Mouse (Mus musculus) lung, postnatal 0 days (tissue): Measurements from ENCODE around the gene Arfgap3. TPM values are rescaled to one million over a fixed set of nuclear protein-coding genes. Genes with fewer than 3 reads are reported as not detected.

Experiments
- ATAC-seq: fragments of 200-750 bp; cut with Nextera tagmentation; 2 replicates; pipeline ENCODE4 v1.8.0; 2017; ENCODE audit warnings: moderate library complexity
- DNase-seq: peaks from one replicate; pipeline ENCODE4 v3.0.0-alpha.2; 2016; ENCODE audit warnings: low spot score
- H3K27ac ChIP-seq: fragments of 300-500 bp; sonication (generic); 2 replicates; pipeline ENCODE4 v1.5.1; 2014; ENCODE audit warnings: antibody characterized with exemption, mild to moderate bottlenecking, low read length, mixed read lengths
- H3K27me3 ChIP-seq: fragments of 300-500 bp; sonication (generic); replicated peaks from 2 replicates; pipeline ENCODE4 v1.6.1; 2014; ENCODE audit warnings: low read length, mixed read lengths; ENCODE audit not compliant: insufficient read depth
- H3K36me3 ChIP-seq: fragments of 300-500 bp; sonication (generic); 2 replicates; pipeline ENCODE4 v1.6.1; 2014; ENCODE audit warnings: low read length, mixed read lengths; ENCODE audit not compliant: insufficient read depth
- H3K4me1 ChIP-seq: fragments of 300-500 bp; sonication (generic); 2 replicates; pipeline ENCODE4 v1.6.1; 2014; ENCODE audit warnings: antibody characterized with exemption, low read depth, low read length, mixed read lengths; ENCODE audit not compliant: insufficient read depth
- H3K4me2 ChIP-seq: fragments of 300-500 bp; sonication (generic); replicated peaks from 2 replicates; pipeline ENCODE4 v1.6.1; 2014; ENCODE audit warnings: low read depth, mild to moderate bottlenecking, low read length, moderate library complexity, mixed read lengths
- H3K4me3 ChIP-seq: fragments of 300-500 bp; sonication (generic); 2 replicates; pipeline ENCODE4 v1.5.1; 2014; ENCODE audit warnings: low read depth, low read length
- H3K9ac ChIP-seq: fragments of 300-500 bp; sonication (generic); replicated peaks from 2 replicates; pipeline ENCODE4 v1.6.1; 2014; ENCODE audit warnings: low read depth, mild to moderate bottlenecking
- H3K9me3 ChIP-seq: fragments of 300-500 bp; sonication (generic); 2 replicates; pipeline ENCODE4 v1.6.1; 2016; ENCODE audit warnings: low read length, mixed read lengths
- CTCF ChIP-seq: IDR thresholded peaks from 2 replicates; pipeline ENCODE4 v1.5.1; 2016; ENCODE audit warnings: antibody characterized with exemption, mild to moderate bottlenecking
- EP300 ChIP-seq: IDR thresholded peaks from 2 replicates; pipeline ENCODE4 v1.6.1; 2016; ENCODE audit warnings: antibody characterized with exemption, mild to moderate bottlenecking, control low read depth
- WGBS: fragments of 180-500 bp; shearing (Covaris S2); extraction: QIAGEN DNeasy Blood & Tissue Kit; methylation state at CpG from one replicate; pipeline ENCODE4 v1.1.7; 2014; 5-methylcytosine and 5-hydroxymethylcytosine counted together
- polyA plus RNA-seq: library from polyadenylated mRNA; unstranded; fragments of >200 nt; fragmentation: Nextera tagmentation; extraction: Ambion mirVana; gene quantifications from 2 replicates; pipeline ENCODE4 v1.2.1, GENCODE M21; 2015

Gene Arfgap3
- polyA plus RNA-seq, 1 experiment from 2014 or later, result 44.2 TPM

DNA sequence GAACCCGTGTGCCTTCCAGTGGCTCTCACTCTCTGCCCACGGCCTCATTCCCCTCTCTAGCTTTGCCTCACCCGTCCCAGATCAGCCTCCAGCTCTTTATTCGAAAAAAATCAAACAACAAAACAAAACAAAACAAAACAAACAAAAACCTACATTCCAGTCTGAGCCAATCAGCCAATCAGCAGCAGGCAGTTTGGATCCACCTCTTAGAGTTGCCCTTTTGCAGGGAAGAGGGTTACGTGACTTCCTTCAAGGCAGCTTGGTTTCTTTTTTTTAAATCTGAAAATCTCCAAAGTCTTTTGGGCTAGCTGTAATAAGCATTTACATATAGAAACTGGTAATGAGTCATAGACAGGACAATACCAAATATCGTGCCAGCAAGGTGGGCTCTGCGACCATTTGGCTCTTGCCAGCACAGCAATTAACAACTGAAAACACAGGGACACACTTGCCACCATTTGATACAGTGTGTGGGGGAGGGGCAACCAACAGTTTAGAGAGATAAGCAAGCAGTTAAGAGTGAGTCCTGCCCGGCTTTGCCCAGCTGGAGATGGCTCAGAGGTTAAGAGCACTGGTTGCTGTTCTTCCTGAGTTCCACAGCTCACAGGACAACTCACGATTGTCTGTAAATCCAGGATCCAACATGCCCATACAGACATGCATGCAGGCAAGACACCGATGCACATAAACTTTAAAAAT, 95.5 kb downstream of the Arfgap3 start:
- peak; percentile 32 for DNase-seq

DNA sequence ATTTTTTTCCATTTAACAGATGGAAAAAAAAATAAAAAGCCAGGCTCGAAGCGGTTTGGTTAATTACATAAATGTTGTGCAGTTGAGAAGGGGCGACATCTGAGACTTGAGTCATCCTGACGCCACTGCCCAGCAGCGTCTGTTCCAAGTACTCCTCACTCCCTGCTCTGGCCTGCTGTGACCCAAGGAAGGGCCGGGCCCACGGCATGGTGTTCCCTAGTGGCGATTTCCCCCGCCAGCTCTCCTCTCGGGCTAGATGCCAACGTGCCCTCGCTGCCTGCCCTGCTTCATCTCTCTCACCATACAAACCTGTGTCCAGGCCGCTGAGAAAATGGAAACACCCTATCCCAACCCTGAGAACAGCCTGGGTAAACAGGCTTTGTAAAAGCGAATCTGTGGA, 98.0 kb downstream of the Arfgap3 start:
- TF ChIP-seq CTCF (no peak), EP300 (no peak)
- Histone ChIP-seq H3K9ac (no peak overlapping the region), H3K36me3 (no peaks in the 10 kb centered on the region), H3K27me3 (0 out of 2 replicates have a peak, but pooled peaks cover 6% of the 10 kb centered on the region), H3K4me2 (peak overlapping the region; percentile 81; the same call in 1 of the 2 replicates), H3K4me1 (no peaks in the 10 kb centered on the region), H3K9me3 (no peaks in the 10 kb centered on the region), H3K4me3 (no peak overlapping the region), H3K27ac (no peak overlapping the region)
- ATAC-seq (peak; percentile 60), DNase-seq (peak; percentile 35)
- 52% methylated on average over 14 of the region's 14 CpGs for WGBS

More for the DNA sequence above, 95.5 kb downstream of the Arfgap3 start:
- ATAC-seq, result no peak
- Histone ChIP-seq H3K9me3 (no peaks in the 10 kb centered on the region), H3K27ac (no peak overlapping the region), H3K9ac (no peak overlapping the region), H3K4me1 (no peaks in the 10 kb centered on the region), H3K4me3 (no peak overlapping the region), H3K4me2 (no peak overlapping the region), H3K36me3 (no peaks in the 10 kb centered on the region), H3K27me3 (0 out of 2 replicates have a peak, but pooled peaks cover 6% of the 10 kb centered on the region)
- WGBS, result 50% methylated on average over 10 of the region's 10 CpGs
- TF ChIP-seq EP300, result no peak
- TF ChIP-seq CTCF, result no peak

DNA sequence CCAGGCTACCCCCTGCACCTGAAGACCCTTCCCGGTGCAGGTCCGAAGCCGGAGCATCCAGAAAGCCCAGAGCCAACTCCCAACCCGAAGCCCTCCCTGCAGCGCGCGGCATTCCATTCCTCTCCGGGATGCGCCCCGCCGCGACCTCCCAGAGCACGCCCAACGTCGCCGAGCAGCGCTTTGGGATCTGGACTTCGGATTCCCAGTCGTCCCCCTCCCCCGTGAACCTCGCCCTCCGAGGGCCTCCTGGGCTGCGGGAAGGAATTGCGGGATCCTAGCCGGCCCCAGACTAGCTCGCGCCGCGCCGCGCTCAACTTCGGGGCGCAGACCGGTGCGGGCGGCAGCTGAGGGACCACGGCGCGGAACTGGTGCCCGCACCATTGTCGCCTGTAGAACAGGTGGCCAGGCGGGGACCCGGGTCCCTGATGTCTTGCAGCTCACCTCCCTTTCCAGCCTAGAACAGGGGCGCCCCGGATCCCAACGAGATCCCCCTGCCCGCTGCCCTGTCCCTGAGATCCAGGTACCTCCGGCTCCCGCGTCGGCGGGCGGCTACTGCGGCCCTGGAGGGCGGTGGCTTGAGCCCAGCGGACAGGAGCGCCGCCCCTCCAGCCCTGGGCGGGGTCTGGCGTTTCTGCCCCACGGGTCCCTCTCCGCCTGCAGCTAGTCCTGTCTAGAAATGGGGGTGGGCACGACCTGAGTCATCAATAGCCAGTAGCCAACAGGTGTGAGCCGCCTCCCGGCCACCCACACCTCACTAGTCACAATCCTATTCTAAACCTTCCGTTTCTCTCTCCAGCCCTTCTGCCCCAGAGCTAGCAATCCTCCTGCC, 98.7 kb downstream of the Arfgap3 start, which contains the start of gene A4galt:
Gene A4galt, minus strand, starts transcription at position 599 of the 829 bp plus-strand sequence.
- Histone ChIP-seq H3K4me3 (peak within 1 kb of the TSS; percentile 55), H3K27me3 (0 out of 2 replicates have a peak, but pooled peaks cover 6% of the 10 kb centered on the region), H3K9me3 (no peaks in the 10 kb centered on the region), H3K4me1 (no peaks in the 10 kb centered on the region), H3K36me3 (no peaks in the 10 kb centered on the region), H3K4me2 (peak within 1 kb of the TSS; percentile 81), H3K9ac (peak within 1 kb of the TSS; percentile 71), H3K27ac (peak within 1 kb of the TSS; percentile 32; the same call in 1 of the 2 replicates)
- ATAC-seq (peak; percentile 79), DNase-seq (peak; percentile 56)
- no peak for TF ChIP-seq EP300
- no peak for TF ChIP-seq CTCF
- 3% methylated on average over 52 of the region's 66 CpGs for WGBS

DNA sequence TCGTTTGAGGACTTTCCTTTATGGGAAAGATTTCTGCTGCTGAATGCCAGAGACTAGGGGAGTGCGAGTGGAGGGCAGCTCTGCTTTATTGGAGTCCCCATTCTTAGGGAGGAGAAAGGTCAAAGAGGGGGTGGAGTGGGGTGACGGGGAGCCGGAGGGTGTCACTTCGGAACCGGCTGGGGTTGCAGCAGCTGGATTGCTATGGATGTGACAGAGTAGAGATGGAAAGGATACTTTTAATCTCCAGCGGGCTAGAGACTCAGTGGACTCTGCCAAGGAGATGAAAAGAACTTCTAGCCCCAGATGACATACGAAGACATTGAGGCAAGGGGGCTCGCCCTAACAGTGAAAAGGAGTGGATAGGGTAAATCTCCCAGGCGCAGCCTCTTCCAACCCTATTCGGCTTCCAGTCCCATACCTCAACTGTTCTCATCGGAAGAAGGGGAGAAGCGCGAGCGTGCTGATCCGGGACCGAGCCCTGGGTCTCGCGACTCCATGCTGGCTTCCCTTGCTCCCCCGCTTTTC, 99.3 kb downstream of the Arfgap3 start:
- peak overlapping the region; percentile 71 for H3K9ac ChIP-seq
- H3K9me3 ChIP-seq, result no peaks in the 10 kb centered on the region
- no peaks in the 10 kb centered on the region for H3K36me3 ChIP-seq
- no peak for DNase-seq
- TF ChIP-seq CTCF (no peak), EP300 (no peak)
- H3K27me3 ChIP-seq, result 0 out of 2 replicates have a peak, but pooled peaks cover 6% of the 10 kb centered on the region
- WGBS, result 1% methylated on average over 20 of the region's 20 CpGs
- peak overlapping the region; percentile 55 for H3K4me3 ChIP-seq
- H3K27ac ChIP-seq, result peak overlapping the region; percentile 32; the same call in 1 of the 2 replicates
- ATAC-seq, result no peak
- peak overlapping the region; percentile 81 for H3K4me2 ChIP-seq
- H3K4me1 ChIP-seq, result no peaks in the 10 kb centered on the region

Other genes starting within 250 kb of the Arfgap3 start
- 38.2 and 40.2 TPM in 2 replicates for gene Rrp7a, start 227.4 kb downstream of the Arfgap3 start, polyA plus RNA-seq
- gene Poldip3, start 200.9 kb downstream of the Arfgap3 start, polyA plus RNA-seq, result 77.0 and 78.8 TPM in 2 replicates
- gene Cyb5r3, start 177.7 kb downstream of the Arfgap3 start, polyA plus RNA-seq, result 170 and 183 TPM in 2 replicates
- gene A4galt, start 98.5 kb downstream of the Arfgap3 start, polyA plus RNA-seq, result 15.2 and 16.0 TPM in 2 replicates
- 46.7 and 51.7 TPM in 2 replicates for gene Pacsin2, start 114.4 kb upstream of the Arfgap3 start, polyA plus RNA-seq
- gene Ttll1, start 160.6 kb upstream of the Arfgap3 start, polyA plus RNA-seq, result 13.8 and 13.9 TPM in 2 replicates
- gene Bik, start 176.6 kb upstream of the Arfgap3 start, polyA plus RNA-seq, result 33.8 and 34.6 TPM in 2 replicates
- gene Tspo, start 213.3 kb upstream of the Arfgap3 start, polyA plus RNA-seq, result 343 and 439 TPM in 2 replicates
- gene Mcat, start 213.5 kb upstream of the Arfgap3 start, polyA plus RNA-seq, result 22.8 and 24.7 TPM in 2 replicates
- gene Ttll12, start 244.9 kb upstream of the Arfgap3 start, polyA plus RNA-seq, result 12.3 TPM in 2 replicates